Mouse (Mus musculus): ENCODE measurements around the gene Lgalsl. TPM values are rescaled to one million over a fixed set of nuclear protein-coding genes. Genes with fewer than 3 reads are reported as not detected.

The Lgalsl gene
- polyA plus RNA-seq, 1 experiment from 2014 or later: 94.2 TPM

DNA sequence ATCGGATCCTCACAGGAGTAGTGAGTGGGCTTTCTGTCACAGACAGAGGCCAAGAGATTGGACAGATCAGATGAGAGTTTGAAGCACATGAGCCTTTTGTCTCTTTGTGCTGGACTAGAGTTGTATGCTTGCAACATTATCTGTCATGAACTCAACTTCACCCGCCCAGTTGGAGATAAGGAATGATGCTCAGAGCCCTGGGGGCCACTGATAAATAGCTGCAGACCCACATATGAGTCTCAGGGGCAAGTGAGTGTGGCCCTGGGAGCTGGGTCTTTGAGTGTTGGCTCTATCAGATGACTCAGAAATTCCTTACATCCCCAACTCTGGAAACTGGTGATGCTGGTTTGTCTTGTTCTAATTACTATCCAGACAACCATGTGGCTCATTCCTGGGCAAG lies 39.1 kb upstream of the Lgalsl start:
- DNase-seq (ENCODE audit: low spot score) (no peak), ATAC-seq (ENCODE audit: low FRiP score, low TSS enrichment) (no peak)
- H3K9ac ChIP-seq (ENCODE audit: low read length): no peak overlapping the region
- H3K27ac ChIP-seq (replicated peaks): no peak overlapping the region
- no peaks in the 10 kb centered on the region for H3K36me3 ChIP-seq (ENCODE audit: control insufficient read depth, insufficient read depth, low read length)
- H3K4me1 ChIP-seq (replicated peaks; ENCODE audit: control insufficient read depth, insufficient read depth): no peaks in the 10 kb centered on the region
- WGBS: 68% methylated on average over 2 of the region's 2 CpGs
- H3K9me3 ChIP-seq (ENCODE audit: control insufficient read depth, low read length): no peaks in the 10 kb centered on the region
- H3K4me2 ChIP-seq (replicated peaks; ENCODE audit: low read depth): no peak overlapping the region
- TF ChIP-seq EP300 (optimal IDR thresholded peaks at IDR 0.05) (peak; percentile 80), CTCF (IDR thresholded peaks at IDR 0.05; ENCODE audit: low read depth) (no peak)
- H3K4me3 ChIP-seq (ENCODE audit: low read depth, low read length): no peak overlapping the region
- H3K27me3 ChIP-seq (ENCODE audit: control insufficient read depth, insufficient read depth, low read length): no peaks in the 10 kb centered on the region

DNA sequence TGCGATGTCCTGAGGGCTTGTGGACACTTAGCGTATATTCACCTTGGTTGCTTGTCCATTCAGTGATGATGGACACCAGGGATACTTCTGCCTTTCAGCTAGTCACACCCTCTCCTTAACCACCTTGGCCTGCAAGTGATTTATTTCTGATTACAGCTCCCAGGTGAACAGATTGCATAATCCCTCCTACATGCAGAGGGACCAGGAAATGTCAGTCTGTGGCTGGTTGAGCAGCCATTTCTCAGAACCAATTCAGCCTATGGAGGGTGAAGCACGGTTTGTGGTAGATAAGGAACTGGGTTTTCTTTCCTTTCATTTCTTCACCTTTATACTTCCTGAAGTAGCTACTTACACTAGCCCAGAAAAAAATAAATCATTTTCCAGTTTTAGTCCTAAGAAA lies 34.6 kb upstream of the Lgalsl start:
- 83% methylated on average over 3 of the region's 3 CpGs for WGBS
- Histone ChIP-seq H3K4me3 (ENCODE audit: low read depth, low read length) (no peak overlapping the region), H3K4me1 (replicated peaks; ENCODE audit: control insufficient read depth, insufficient read depth) (no peaks in the 10 kb centered on the region), H3K27ac (replicated peaks) (peak overlapping the region; percentile 35; the same call in 1 of the 2 replicates), H3K9ac (ENCODE audit: low read length) (no peak overlapping the region), H3K4me2 (replicated peaks; ENCODE audit: low read depth) (no peak overlapping the region), H3K9me3 (ENCODE audit: control insufficient read depth, low read length) (no peaks in the 10 kb centered on the region), H3K27me3 (ENCODE audit: control insufficient read depth, insufficient read depth, low read length) (no peaks in the 10 kb centered on the region), H3K36me3 (ENCODE audit: control insufficient read depth, insufficient read depth, low read length) (no peaks in the 10 kb centered on the region)
- no peak for TF ChIP-seq EP300 (optimal IDR thresholded peaks at IDR 0.05)
- TF ChIP-seq CTCF (IDR thresholded peaks at IDR 0.05; ENCODE audit: low read depth): no peak
- ATAC-seq (ENCODE audit: low FRiP score, low TSS enrichment) (peak; percentile 60; the same call in 1 of the 2 replicates), DNase-seq (ENCODE audit: low spot score) (no peak)

DNA sequence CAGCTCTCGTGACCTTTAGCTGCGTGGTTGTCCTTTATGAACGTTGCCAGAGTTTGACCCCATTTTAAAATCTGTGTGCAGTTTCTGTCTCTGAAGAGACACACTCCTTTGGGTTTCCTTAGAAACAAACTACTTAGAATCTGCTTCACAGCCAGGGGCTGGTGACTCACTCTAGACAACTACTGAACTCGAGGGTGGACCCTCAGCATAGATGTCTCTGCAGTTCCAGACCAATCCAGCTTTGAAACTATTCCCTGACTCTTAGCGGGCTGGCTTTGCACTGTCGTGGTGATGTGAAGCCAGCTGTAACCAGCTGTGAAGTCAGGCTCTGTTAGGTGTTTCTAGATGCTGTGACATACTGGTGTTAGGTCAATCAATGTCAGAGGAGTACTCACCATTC lies 33.8 kb upstream of the Lgalsl start:
- peak; percentile 65; the same call in 1 of the 2 replicates for ATAC-seq (ENCODE audit: low FRiP score, low TSS enrichment)
- Histone ChIP-seq H3K9ac (ENCODE audit: low read length) (no peak overlapping the region), H3K36me3 (ENCODE audit: control insufficient read depth, insufficient read depth, low read length) (no peaks in the 10 kb centered on the region), H3K27ac (replicated peaks) (peak overlapping the region; percentile 35), H3K9me3 (ENCODE audit: control insufficient read depth, low read length) (no peaks in the 10 kb centered on the region), H3K27me3 (ENCODE audit: control insufficient read depth, insufficient read depth, low read length) (no peaks in the 10 kb centered on the region), H3K4me1 (replicated peaks; ENCODE audit: control insufficient read depth, insufficient read depth) (no peaks in the 10 kb centered on the region), H3K4me3 (ENCODE audit: low read depth, low read length) (no peak overlapping the region), H3K4me2 (replicated peaks; ENCODE audit: low read depth) (no peak overlapping the region)
- DNase-seq (ENCODE audit: low spot score): no peak
- 58% methylated on average over 6 of the region's 6 CpGs for WGBS
- TF ChIP-seq EP300 (optimal IDR thresholded peaks at IDR 0.05): no peak
- no peak for TF ChIP-seq CTCF (IDR thresholded peaks at IDR 0.05; ENCODE audit: low read depth)

DNA sequence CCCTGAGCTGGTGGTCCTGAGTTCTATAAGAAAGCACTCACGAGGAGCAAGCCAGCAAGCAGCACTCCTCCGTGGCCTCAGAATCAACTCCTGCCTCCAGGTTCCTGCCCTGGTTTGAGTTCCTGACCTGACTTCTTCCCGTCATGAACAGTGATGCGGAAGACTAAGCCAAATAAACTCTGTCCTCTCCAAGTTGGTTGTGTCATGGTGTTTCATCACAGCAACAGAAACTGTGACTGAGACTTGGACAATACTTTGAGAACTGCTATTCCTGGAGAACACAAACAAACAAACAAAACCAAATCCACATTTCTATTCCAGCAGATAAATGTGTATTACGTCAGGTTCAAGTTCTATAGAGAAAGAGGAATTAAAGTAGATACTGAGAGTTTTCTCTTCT lies 31.2 kb upstream of the Lgalsl start:
- ATAC-seq (ENCODE audit: low FRiP score, low TSS enrichment) (no peak), DNase-seq (ENCODE audit: low spot score) (no peak)
- H3K27ac ChIP-seq (replicated peaks): no peak overlapping the region
- WGBS: 86% methylated on average over 5 of the region's 5 CpGs
- no peaks in the 10 kb centered on the region for H3K9me3 ChIP-seq (ENCODE audit: control insufficient read depth, low read length)
- no peak overlapping the region for H3K4me2 ChIP-seq (replicated peaks; ENCODE audit: low read depth)
- no peak overlapping the region for H3K4me3 ChIP-seq (ENCODE audit: low read depth, low read length)
- H3K36me3 ChIP-seq (ENCODE audit: control insufficient read depth, insufficient read depth, low read length): no peaks in the 10 kb centered on the region
- H3K4me1 ChIP-seq (replicated peaks; ENCODE audit: control insufficient read depth, insufficient read depth): 0 out of 2 replicates have a peak, but pooled peaks cover 3% of the 10 kb centered on the region
- no peak overlapping the region for H3K9ac ChIP-seq (ENCODE audit: low read length)
- TF ChIP-seq CTCF (IDR thresholded peaks at IDR 0.05; ENCODE audit: low read depth): no peak
- TF ChIP-seq EP300 (optimal IDR thresholded peaks at IDR 0.05): no peak
- no peaks in the 10 kb centered on the region for H3K27me3 ChIP-seq (ENCODE audit: control insufficient read depth, insufficient read depth, low read length)

DNA sequence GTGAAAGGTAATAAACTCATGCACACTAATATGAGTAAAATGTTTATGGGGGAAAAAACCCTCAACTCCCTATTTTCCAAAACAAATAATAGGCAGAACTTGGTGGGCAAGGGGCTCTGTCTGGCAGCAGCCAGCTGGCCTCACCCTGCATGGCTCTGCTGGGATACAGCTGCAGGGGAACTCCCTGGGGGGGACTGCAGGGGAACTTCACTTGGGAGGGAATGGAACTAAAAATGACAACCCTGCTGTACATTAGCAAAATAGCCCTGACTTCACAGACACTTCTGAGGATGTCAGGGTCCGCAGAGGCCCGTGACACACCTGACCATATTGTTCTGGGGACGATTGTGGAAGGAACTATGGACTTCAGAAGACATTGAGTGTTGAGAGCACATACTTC lies 29.5 kb upstream of the Lgalsl start:
- TF ChIP-seq EP300 (optimal IDR thresholded peaks at IDR 0.05): no peak
- TF ChIP-seq CTCF (IDR thresholded peaks at IDR 0.05; ENCODE audit: low read depth): no peak
- Histone ChIP-seq H3K9me3 (ENCODE audit: control insufficient read depth, low read length) (no peaks in the 10 kb centered on the region), H3K4me3 (ENCODE audit: low read depth, low read length) (no peak overlapping the region), H3K9ac (ENCODE audit: low read length) (no peak overlapping the region), H3K36me3 (ENCODE audit: control insufficient read depth, insufficient read depth, low read length) (no peaks in the 10 kb centered on the region), H3K4me1 (replicated peaks; ENCODE audit: control insufficient read depth, insufficient read depth) (0 out of 2 replicates have a peak, but pooled peaks cover 3% of the 10 kb centered on the region), H3K27me3 (ENCODE audit: control insufficient read depth, insufficient read depth, low read length) (no peaks in the 10 kb centered on the region), H3K4me2 (replicated peaks; ENCODE audit: low read depth) (no peak overlapping the region), H3K27ac (replicated peaks) (peak overlapping the region; percentile 93; the same call in 1 of the 2 replicates)
- DNase-seq (ENCODE audit: low spot score) (no peak), ATAC-seq (ENCODE audit: low FRiP score, low TSS enrichment) (no peak)
- 94% methylated on average over 3 of the region's 3 CpGs for WGBS

DNA sequence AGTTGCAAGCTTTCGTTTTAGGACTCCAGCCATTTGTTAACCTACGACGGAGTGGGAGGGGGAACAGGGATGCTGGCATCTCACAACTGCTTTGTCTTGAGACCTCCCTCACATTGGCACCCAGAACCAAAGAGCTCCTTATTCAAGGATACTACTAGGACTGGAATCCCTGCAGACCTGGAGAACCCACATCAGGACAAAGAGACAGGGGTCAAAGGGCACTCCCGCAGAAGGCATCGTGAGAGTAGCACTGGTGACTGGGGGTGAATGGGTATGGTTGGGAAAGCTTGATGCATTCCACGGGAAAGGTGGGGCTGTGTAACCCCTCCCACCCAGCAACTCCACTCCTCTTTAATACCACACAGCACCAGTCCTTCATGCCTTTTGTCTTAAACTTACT lies 29.0 kb upstream of the Lgalsl start:
- no peak overlapping the region; the same call in 1 of the 2 replicates for H3K4me3 ChIP-seq (ENCODE audit: low read depth, low read length)
- 32% methylated on average over 6 of the region's 6 CpGs for WGBS
- peak overlapping the region; percentile 93 for H3K27ac ChIP-seq (replicated peaks)
- H3K4me1 ChIP-seq (replicated peaks; ENCODE audit: control insufficient read depth, insufficient read depth): 0 out of 2 replicates have a peak, but pooled peaks cover 3% of the 10 kb centered on the region
- H3K36me3 ChIP-seq (ENCODE audit: control insufficient read depth, insufficient read depth, low read length): no peaks in the 10 kb centered on the region
- H3K9me3 ChIP-seq (ENCODE audit: control insufficient read depth, low read length): no peaks in the 10 kb centered on the region
- DNase-seq (ENCODE audit: low spot score) (peak; percentile 53), ATAC-seq (ENCODE audit: low FRiP score, low TSS enrichment) (0 out of 2 replicates have a peak, but pooled peaks have one; percentile 25)
- no peaks in the 10 kb centered on the region for H3K27me3 ChIP-seq (ENCODE audit: control insufficient read depth, insufficient read depth, low read length)
- H3K4me2 ChIP-seq (replicated peaks; ENCODE audit: low read depth): peak overlapping the region; percentile 42
- TF ChIP-seq CTCF (IDR thresholded peaks at IDR 0.05; ENCODE audit: low read depth): no peak
- no peak for TF ChIP-seq EP300 (optimal IDR thresholded peaks at IDR 0.05)
- H3K9ac ChIP-seq (ENCODE audit: low read length): no peak overlapping the region

All from stomach, postnatal 0 days (tissue).